Mouse (Mus musculus) frontal cortex, adult (tissue): ENCODE measurements around the gene Zfp512b.

Source experiments
- ATAC-seq: cut with Nextera tagmentation; 2 replicates; pipeline ENCODE4 v1.9.2; 2017; ENCODE audit warnings: mild to moderate bottlenecking, moderate library complexity, mixed read lengths; ENCODE audit not compliant: low TSS enrichment

Gene Zfp512b

GRCm38 (mm10) chr2:181589732-181590105, 2.9 kb downstream of the Zfp512b start:
- no peak for ATAC-seq

DNA sequence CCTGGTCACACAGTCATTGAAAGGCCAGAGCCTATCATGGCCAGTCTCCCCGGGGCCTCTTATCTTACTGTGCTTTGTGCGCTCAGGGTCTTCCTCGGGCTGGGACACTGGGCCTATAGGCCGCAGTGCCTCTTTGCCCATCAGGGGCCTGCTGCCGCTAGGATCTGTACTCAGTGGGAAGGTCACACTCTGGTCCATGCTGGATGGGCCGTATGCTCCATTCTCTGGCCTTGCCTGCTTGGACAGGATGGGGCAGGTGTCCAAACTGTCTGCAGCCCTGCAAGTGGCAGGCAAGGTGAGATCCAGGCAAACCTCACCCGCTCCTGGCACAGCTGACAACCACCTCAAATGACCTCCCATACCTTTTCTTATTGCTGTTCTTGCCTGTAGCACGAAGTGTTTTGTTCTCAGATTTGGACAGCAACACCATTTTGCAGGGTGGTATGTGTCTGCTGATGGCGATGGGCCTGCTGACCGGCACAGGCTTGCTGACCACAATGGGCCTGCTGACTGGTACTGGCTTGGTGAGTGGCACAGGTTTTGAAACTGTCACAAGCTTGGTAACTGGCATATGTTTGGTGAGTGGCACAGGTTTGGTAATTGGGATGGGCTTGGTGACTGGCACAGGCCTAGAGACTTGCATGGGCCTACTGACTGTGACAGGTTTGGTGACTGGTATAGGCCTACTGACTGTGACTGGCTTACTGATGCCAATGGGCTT, 3.4 kb downstream of the Zfp512b start:
- ATAC-seq: no peak

DNA sequence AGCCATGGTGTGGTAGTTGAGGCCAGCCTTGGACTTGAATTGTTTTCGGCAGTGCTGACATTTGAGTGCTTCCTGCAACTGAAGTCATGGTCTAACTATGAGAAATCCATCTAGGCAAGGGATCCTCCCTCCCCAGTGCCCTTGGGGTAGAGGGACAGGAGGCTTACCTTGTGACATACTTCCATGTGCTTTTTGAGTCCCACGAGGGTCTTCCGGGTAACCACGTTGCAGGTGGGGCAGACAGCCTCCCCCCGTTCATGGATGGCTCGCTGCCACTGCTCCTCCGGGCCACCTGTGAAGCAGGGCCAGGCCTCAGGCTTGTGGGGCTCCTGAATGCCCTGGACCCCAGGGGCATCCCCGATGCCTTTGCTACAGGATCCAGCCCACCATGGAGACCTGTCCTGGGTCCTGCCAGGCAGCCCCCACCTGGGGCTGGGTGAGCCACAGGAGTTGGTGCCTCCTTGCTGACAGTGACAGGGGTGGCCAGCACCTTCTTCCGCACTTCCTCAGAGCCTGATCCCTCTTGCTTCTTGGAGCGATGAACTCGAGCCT, 4.3 kb downstream of the Zfp512b start:
- no peak for ATAC-seq

- no peak for ATAC-seq
Observed at GRCm38 (mm10) chr2:181587796-181588195, 4.8 kb downstream of the Zfp512b start.

DNA sequence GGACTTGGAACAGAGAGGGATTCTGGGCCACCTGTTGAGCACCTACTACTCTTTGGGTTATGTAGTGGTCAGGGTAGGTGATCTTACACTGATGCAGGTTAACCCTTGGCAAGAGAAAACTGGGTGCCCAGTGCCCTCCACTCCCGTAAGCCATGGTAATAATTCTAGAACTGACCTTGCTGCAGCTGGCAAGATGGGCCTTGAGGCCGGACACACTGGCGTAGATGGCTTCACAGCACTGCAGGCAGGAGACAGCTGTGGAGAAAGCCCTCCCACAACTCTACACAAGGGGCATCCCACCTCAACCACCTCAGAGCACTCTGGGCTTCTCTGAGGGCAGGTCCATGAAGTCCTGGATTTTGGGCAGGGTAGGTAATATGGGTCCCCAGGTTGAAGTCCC, 6.5 kb downstream of the Zfp512b start:
- ATAC-seq: no peak

DNA sequence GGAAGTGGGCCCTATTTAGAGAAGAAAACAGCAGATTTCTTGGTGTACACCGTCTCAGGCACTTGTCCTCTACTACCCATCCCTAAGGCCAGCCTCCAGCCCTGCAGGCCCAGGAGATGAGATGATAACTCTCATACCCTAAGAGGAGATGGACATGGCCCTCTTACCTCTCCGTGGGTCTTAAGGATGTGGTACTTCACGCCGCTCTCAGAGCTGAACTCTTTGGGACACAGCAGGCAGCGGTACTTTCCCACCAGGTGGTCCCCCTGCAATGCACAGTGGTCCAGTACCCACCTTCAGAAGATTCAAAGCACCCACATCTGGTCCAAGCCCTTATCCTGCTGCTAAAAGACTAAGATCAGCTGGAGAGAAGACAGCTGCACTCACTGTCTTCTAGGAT, 7.1 kb downstream of the Zfp512b start:
- ATAC-seq: no peak

GRCm38 (mm10) chr2:181584411-181584942, 8.1 kb downstream of the Zfp512b start, which contains the start of gene Uckl1:
TSS of gene Uckl1 (minus strand) at chr2:181584892.
- ATAC-seq: no peak

GRCm38 (mm10) chr2:181583460-181584257, 8.9 kb downstream of the Zfp512b start:
- no peak for ATAC-seq

DNA sequence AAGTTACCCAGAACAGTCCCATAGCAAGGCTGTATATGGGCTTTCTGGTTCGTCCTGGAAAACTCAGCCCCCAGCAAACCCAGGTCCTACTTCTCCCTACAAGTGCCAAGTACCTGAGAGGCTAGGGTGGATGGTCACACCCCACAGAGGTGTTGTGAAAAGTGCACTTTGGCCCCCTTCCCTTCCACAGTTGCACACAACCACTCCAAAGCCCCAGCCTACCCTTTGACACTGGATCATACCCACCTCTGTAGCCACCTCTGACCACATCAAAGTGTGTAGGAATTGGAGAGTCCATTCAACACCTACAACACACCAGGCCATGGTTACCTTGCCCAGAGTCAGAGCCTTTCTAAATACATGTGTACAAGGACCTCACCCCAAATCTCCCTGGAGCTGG, 9.7 kb downstream of the Zfp512b start:
- no peak for ATAC-seq

- no peak for ATAC-seq
Observed at GRCm38 (mm10) chr2:181582358-181582757, 10.2 kb downstream of the Zfp512b start.

GRCm38 (mm10) chr2:181581402-181582120, 11.0 kb downstream of the Zfp512b start:
- ATAC-seq: peak; percentile 79

GRCm38 (mm10) chr2:181581016-181581401, 11.6 kb downstream of the Zfp512b start:
- ATAC-seq: peak; percentile 62

GRCm38 (mm10) chr2:181580131-181580772, 12.4 kb downstream of the Zfp512b start:
- ATAC-seq: no peak

DNA sequence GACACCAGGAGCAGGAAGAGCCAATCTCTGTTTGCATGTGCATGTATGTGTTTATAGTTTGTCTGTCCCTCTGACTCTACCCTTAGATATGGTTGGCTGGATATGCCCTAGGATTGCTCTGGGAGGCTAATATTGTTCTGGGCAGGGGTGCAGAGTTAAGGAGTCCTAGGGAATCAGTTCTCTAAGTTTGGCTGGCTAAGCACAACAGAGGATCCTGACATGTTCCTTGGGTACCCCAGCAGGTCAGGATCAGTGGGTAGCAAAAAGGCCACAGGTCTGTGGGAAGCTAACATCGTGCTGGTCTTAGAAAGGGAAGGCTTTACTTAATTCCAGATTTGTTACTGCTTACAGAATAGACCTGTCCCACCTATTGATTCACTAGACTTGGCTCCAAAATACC, 12.9 kb downstream of the Zfp512b start:
- no peak for ATAC-seq

- no peak for ATAC-seq
Observed at GRCm38 (mm10) chr2:181578790-181579618, 13.6 kb downstream of the Zfp512b start.

DNA sequence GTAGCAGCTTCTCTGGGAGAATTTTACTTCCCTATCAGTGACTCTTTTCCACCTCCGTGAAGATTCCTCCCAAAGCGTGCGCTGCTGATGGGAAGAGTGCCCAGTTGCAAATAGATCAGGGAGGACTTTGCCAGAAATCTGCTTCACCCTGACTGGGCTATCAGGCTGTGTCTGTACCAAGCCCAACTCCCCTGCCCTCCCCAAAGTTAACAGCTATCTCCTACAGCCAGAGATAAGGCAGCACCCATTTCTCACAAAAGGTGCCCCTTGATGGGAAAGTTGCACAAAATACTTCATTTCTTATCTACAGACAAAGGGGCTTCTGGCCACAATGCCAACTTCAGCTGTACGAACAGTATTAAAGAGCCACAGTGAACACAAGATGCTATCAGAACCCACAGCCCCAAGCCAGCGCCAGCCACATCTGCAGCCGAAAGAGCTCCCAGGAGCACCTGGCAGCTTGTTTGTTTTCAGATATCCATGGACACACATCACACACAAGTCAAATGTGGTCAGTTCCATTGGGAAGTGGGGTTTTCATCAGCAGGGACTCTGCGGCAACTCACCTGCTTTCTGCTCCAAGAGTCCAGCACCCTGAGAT, 14.5 kb downstream of the Zfp512b start:
- no peak for ATAC-seq

GRCm38 (mm10) chr2:181577126-181577525, 15.5 kb downstream of the Zfp512b start:
- ATAC-seq: no peak

- ATAC-seq: no peak
Observed at GRCm38 (mm10) chr2:181576613-181577012, 16.0 kb downstream of the Zfp512b start.

- ATAC-seq: no peak
Observed at GRCm38 (mm10) chr2:181574921-181575545, 17.6 kb downstream of the Zfp512b start.

- no peak for ATAC-seq
Observed at GRCm38 (mm10) chr2:181573961-181574360, 18.6 kb downstream of the Zfp512b start.
